Mouse (Mus musculus): ENCODE measurements around the gene Safb2.

- TF ChIP-seq POLR2A (IDR thresholded peaks at IDR 0.05; ENCODE audit: borderline replicate concordance, control insufficient read depth, low read depth, low read length) (no peak), CTCF (IDR thresholded peaks at IDR 0.05; ENCODE audit: control insufficient read depth, insufficient read depth, low read length) (no peak)
These were observed 26.9 kb upstream of the Safb2 start for GRCm38 (mm10) chr17:56611323-56611722.

Measured in bone marrow, adult 2 months (tissue).